Mouse (Mus musculus) embryo, embryonic 10.5 days (tissue): ENCODE measurements around the gene Crtac1.

Source experiments
- DNase-seq: peaks from one replicate; pipeline ENCODE4 v3.0.0-alpha.2; 2015; ENCODE audit warnings: low spot score

Crtac1 gene

DNA sequence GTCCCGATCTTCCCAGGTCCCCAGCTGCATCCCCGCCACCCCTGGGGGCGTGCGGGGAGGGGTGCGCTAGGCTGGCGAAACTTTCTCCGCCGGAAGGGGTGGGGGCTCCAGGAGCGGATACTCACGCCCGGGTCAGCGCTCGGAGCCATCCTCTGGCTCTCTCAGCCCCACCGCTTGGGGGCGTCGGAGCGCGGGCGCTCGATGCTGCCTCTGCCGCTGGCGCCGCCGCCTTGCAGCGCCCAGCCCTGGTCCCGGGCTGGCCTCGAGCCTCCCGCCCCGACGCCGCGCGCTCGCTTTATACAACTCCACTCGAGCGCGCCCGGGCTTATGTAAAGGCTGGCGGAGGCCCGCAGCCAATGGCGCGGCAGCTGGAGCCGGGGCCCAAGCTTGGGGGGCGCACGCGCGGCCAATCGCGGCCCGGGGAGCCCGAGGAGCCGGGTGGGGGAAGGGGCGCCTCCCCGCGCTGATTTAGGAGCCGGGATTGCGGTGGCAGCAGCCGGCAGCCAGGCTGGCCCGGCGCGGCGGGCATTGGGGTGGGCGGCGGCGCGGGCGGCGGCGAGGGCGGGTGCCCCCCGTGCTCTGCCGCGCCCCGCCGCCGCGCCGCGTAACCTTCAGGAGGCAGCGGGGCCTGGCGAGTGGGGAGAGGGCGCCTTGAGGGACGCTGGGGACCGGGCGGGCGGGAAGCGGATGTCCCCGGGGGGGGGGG, at the start of gene Crtac1:
Crtac1 (minus strand) TSS at position 299 of the 706 bp plus-strand sequence.
- DNase-seq: peak; percentile 93

GRCm38 (mm10) chr19:42478303-42478702, 46.7 kb upstream of the Crtac1 start:
- DNase-seq: no peak

DNA sequence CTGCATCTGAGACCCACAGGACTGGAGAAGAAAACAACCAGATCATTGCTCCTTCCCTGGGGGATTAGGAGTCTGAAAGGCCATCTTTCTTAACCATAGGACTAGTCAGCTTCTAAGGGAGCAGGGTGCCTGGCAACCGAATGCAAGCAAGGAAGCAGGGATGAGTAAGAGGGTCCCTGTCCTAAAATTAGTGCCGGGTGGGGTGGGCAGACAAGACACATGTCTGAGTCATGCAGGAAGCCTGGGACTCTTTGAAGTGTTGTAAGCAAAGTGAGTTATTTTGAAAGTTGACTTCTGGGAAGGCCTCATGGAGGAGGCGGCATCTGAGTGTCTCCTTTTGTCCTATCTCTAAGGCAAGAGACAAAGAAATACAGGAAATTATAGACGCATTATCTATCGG, 46.2 kb upstream of the Crtac1 start:
- DNase-seq: no peak

GRCm38 (mm10) chr19:42472831-42473230, 41.2 kb upstream of the Crtac1 start:
- DNase-seq: peak; percentile 72

DNA sequence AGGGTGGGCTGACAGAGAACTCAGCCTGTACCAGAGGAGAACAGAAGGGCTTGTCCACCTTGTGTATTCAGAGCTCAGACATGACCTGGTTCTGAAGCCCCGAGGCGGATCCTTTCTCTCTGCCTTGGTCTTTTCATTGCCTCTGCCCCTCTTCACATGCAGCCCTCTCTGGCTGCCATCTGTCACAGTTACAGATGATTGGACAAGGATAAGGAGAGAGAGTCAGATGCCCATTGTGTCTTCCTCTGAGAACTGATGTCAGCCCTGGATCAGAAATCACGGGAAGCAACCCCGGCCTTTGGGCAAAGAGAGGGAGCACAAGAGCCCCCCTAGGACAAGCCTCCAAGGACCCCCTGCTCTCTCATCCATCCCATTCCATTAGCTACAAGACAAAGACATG, 40.0 kb upstream of the Crtac1 start:
- no peak for DNase-seq

- no peak for DNase-seq
Measured at GRCm38 (mm10) chr19:42461851-42462250, 30.3 kb upstream of the Crtac1 start.

- DNase-seq: no peak
Measured at GRCm38 (mm10) chr19:42461353-42461752, 29.8 kb upstream of the Crtac1 start.

- DNase-seq: no peak
Measured at GRCm38 (mm10) chr19:42459512-42459911, 27.9 kb upstream of the Crtac1 start.

GRCm38 (mm10) chr19:42454481-42455236, 23.1 kb upstream of the Crtac1 start:
- no peak for DNase-seq

- no peak for DNase-seq
Measured at GRCm38 (mm10) chr19:42454006-42454405, 22.4 kb upstream of the Crtac1 start.

DNA sequence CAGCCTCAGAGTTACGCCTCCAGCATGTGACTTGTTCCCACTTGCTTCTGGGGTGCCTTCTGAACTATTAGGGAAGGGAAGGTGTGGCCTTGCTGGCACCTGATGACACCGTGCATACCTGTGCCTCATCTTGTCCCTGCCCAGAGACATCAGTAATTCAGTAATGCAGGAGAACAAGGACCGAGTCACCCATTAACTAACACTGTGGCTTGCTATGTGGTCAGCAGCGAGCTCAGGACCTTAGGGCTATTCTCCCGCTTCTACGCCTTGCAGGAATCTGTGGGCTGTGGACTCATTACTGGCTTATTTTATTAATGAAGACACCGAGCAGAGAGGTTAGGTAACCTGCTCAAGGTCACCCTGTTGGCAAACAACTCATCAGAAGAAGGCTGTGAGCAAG, 21.0 kb upstream of the Crtac1 start:
- DNase-seq: no peak

DNA sequence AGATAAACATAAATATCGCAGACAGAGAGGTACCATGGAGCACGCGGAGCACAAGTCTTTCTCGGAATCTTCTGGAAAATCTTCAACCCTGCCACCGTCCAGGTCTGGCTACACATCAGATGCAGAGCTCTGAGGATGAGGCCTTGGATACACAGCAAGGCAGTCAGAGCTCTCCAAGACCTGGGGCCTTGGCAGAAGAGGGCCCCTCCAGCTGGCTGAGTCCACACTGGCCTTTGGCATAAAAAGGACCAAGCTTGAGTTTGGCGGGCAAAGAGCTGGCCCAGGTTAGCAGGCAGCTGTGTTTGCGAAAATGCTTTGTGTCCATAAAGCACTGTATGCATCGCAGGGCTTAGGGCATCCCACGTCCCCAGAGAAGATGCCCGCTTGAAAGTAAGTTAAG, 17.0 kb upstream of the Crtac1 start:
- DNase-seq: no peak

GRCm38 (mm10) chr19:42443887-42444409, 12.4 kb upstream of the Crtac1 start:
- peak; percentile 81 for DNase-seq

- DNase-seq: no peak
Measured at GRCm38 (mm10) chr19:42443266-42443665, 11.7 kb upstream of the Crtac1 start.

DNA sequence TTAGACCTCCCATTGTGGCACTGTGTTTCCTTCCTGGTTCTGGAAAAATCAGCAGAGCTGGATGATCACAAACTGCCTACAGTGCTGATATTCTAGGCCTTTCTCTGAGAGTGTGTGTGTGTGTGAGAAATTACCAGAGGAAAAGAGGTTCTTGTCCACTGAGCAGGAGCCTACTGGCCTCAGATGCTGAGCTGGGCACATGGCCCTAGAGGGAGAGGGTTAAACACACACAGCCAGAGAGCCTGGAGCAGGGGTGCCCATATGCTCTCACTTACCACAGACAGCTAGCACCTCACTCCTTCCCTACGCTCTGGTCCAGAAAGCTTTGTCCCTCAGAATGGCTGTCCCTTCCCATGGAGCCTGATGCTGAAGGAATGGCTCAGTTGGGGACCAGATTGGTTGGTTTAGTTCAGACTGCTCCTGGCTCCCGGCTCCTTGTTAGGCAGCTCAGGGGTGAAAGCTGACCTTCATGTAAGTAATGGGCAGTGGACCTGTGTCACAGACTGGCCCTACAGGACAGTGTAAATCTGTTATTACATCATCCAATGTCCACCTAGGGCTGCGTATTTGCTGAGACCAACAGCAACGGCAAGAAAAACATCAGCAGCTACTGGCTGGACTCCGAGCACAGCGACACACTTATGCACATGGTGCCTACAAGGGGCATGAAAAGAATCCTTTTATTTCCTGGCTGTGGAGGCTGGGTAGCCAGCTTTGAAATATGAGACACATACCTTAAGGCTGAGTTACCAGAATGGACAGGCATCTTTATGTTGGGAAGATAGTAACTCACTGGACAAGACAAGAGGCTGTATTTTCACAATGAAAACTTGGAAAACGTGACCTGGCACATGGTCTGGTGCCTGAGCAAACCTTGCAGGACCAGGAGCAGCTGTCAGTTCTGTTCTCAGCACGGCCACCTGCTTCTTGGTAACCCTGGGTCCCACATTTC, 10.9 kb upstream of the Crtac1 start:
- peak; percentile 41 for DNase-seq

- DNase-seq: peak; percentile 56
Measured at GRCm38 (mm10) chr19:42440089-42440488, 8.5 kb upstream of the Crtac1 start.

- DNase-seq: no peak
Measured at GRCm38 (mm10) chr19:42439353-42439752, 7.8 kb upstream of the Crtac1 start.

GRCm38 (mm10) chr19:42435621-42436020, 4.0 kb upstream of the Crtac1 start:
- no peak for DNase-seq

GRCm38 (mm10) chr19:42432761-42433160, 1.2 kb upstream of the Crtac1 start:
- no peak for DNase-seq

GRCm38 (mm10) chr19:42432191-42432590, 608 bp upstream of the Crtac1 start:
- DNase-seq: peak; percentile 61

DNA sequence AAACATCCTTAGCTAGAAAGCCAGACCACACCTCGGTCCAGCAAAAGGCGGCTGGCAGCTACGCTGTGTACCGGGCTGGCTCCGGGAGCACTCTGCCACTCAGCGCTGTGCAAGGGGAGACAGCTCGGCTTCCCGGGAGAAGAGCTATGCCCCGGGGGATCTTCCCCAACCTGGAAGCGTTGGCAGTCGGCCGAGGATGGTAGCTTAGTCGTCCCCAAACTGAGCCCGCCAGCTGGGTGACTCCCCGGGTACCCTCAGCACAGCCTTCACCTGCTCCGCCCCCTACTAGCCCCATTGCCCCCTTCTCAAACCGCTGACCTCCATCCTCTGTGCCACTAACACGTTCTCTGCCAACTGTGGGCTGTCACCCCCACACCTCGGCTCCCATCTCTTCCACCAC, 602 bp downstream of the Crtac1 start:
- no peak for DNase-seq

- peak; percentile 77 for DNase-seq
Measured at GRCm38 (mm10) chr19:42429410-42429809, 2.2 kb downstream of the Crtac1 start.
